Mouse (Mus musculus) liver, adult (tissue): ENCODE measurements around the gene Ank3.

Experiments
- GATA4 ChIP-seq: IDR thresholded peaks from 2 replicates; pipeline ENCODE4 v1.6.1; 2014; ENCODE audit warnings: mild to moderate bottlenecking, low read length; ENCODE audit not compliant: insufficient replicate concordance

Ank3 gene

GRCm38 (mm10) chr10:69810785-69811184, 412.2 kb downstream of the Ank3 start:
- TF ChIP-seq GATA4, result no peak

DNA sequence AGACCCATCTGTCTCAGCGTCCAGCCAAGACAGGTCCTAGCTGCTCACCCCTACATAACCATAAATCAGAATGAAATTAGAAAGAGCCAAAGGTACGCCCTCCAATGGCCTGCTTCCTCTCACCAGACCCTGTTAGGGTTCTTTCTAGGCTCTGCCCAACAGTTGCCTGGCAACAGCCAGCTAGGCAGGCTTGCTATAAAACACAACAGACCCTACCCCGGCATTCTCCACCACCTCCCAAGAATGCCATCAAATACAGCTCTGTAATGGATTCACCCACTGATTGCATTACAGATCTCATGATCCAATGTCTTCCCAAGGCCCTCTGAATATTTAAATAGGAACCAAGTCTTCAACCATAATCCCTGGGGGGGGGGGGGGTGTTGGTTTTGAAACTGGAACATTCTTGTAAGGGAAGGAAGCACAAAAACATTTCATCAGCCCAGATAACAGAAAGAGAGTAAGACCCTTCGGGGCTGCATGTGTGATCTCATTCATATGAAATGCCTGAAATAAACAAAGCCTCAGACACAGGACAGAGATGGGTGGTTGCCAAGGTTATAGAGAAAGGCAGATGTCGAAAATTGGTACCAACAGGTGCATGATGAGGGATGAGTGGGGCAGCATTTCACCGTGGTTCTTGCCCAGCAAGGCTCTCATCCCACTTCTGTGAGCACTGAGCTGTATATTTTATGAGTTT, 415.4 kb downstream of the Ank3 start:
- TF ChIP-seq GATA4, result no peak

- no peak for TF ChIP-seq GATA4
Measured at GRCm38 (mm10) chr10:69821245-69821644, 422.7 kb downstream of the Ank3 start.

GRCm38 (mm10) chr10:69828770-69829169, 430.2 kb downstream of the Ank3 start:
- TF ChIP-seq GATA4, result no peak

DNA sequence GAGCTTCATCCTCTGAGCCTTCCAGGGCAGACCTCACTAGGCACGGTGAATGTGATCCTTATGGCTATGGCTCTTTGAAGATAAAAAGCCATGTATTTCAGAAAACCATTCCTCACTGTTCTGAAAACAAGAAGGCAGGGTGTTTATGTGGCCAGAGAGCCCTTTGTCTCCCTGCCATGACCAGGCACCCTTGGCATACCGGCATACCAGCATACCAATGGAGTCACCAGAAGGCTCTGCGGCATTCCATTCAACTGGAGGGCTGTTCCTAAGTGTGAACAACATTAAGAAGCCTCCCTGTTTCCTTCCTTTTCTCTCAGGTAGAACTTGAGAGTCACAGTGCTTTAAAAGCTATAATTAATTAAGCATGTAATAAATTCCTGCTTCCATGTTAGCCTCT, 430.7 kb downstream of the Ank3 start:
- no peak for TF ChIP-seq GATA4

DNA sequence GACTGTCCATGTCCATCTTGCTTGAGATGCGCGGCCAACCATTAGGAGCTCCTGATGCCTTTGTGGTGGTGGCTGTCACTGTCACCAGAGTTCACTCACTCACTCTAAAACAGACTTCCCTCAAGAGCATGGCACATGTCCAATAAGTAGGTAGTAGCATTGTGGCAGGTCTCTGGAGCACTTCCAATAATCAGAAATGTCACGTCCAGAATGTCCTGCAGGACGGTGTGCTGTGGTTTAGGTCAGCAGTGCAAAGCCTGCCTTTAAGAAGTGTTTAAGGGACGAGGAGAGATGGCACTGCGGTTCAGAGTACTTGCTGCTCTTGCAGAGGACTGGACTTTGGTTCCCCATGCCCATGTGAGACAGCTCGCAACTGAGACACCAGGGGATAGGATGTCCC, 433.0 kb downstream of the Ank3 start:
- no peak for TF ChIP-seq GATA4

- no peak for TF ChIP-seq GATA4
Measured at GRCm38 (mm10) chr10:69832241-69832640, 433.7 kb downstream of the Ank3 start.

DNA sequence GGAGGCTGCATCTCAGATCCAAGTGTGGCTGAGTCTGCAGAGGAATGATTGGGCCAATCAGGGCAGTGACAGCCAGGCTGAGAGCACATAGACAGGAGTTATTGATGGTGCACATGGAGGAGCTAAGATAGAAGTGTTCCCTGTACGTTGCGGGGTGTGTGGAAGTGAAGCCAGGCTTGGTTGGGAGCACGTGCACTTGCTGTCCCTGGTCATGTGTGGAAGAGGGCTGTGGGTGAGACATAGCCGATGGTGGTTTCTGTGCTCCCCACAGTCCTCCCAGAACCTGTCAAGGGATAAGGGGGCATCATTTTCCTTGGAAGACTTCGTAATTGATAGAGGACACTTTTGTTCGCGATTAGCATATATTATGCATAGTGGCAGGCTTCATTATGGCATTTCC, 434.2 kb downstream of the Ank3 start:
- no peak for TF ChIP-seq GATA4

DNA sequence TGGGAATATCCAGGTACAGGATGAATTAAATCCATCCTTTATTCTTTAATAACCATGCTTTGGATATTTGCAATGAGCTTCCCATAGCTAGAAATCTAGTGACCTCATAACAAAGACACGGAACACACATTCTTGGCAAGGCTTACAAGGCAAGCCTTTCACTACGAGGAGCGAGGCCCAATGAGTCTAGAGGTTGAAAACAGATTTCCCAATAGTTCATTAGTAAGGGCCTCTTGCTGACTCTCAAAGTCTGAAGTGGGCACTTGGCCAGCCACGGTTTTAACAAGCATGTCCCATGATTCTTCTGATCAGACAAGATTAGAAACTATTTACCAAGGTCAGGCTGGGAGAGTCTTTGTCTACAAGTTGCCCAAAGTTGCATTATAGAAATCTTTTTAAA, 436.1 kb downstream of the Ank3 start:
- no peak for TF ChIP-seq GATA4

DNA sequence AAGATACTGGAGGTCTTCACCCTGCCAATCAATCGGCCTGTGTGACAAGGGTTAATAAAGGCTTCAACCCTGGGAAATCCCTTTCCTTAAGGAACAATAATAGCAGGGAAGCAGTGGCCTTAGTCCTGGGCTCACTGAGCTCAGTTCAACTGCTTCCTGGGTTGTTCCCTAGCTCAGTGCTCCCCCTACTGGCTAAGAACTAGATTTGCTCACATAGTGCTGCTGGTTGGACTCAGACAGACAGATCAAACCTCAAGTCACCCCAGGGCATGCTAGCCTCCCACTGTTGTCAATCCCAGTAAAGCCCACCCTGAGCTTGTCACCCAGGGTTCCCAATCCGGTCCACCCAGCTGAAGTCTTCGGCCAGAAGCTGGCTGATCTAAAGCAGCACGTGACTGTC, 447.2 kb downstream of the Ank3 start:
- no peak for TF ChIP-seq GATA4

DNA sequence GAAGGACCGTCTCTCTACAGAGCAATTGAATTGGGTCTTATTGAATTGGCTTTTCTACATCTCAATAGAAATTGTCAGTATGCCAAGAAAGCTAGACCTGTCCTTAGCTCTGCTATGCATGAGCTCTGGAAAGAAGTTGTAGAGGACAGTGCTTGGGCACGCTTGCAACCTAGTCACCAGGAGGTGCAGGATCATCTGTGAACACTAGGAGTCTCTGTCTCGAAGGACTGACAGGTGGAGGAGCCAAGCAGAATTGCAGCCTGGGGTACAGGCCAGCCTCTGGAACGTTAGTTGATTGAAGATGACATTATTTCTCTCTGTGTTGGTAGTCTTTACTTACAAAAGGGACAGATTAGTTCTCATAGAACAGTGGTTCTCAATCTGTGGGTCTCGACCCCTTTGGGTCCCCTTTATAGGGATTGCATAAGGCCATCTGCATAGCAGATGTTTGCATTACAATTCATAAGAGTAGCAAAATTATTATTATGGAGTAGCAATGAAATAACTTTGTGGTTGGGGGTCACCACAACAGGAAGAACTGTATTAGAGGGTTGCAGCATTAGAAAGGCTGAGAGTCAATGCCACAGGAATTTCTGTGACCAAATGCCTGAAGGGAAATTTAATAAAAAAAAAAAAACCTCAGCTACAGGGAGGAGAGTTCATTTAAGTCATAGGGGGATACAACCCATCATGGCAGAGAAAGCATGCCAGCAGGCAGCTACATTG, 454.0 kb downstream of the Ank3 start:
- no peak for TF ChIP-seq GATA4

DNA sequence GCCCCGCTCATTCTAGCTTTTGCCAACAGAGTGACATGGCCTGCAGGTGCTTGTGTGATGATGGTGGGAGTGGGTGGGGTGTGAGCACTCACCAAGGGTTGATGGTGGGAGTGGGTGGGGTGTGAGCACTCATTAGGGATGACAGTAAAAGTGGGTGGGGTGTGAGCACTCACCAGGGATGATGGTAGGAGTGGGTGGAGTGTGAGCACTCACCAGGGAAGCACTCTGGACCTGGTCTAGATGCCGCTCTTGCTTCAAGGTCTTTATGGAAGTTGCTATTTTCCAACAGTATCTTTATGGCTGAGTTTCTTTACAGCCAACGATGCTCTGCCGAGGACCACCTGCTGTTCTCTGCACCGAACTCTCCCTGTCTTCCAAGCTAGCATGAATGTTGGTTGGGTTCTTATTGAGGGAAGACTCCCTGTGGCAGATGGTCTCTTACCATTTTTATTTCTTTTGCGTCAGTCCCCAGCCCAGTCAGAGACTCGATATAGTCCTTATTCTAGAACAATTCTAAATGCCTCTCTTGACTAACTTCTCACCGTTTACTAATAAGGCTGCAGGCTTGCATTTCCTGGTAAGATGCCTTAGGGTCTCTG, 456.1 kb downstream of the Ank3 start:
- no peak for TF ChIP-seq GATA4

GRCm38 (mm10) chr10:69858011-69858410, 459.4 kb downstream of the Ank3 start:
- no peak for TF ChIP-seq GATA4

DNA sequence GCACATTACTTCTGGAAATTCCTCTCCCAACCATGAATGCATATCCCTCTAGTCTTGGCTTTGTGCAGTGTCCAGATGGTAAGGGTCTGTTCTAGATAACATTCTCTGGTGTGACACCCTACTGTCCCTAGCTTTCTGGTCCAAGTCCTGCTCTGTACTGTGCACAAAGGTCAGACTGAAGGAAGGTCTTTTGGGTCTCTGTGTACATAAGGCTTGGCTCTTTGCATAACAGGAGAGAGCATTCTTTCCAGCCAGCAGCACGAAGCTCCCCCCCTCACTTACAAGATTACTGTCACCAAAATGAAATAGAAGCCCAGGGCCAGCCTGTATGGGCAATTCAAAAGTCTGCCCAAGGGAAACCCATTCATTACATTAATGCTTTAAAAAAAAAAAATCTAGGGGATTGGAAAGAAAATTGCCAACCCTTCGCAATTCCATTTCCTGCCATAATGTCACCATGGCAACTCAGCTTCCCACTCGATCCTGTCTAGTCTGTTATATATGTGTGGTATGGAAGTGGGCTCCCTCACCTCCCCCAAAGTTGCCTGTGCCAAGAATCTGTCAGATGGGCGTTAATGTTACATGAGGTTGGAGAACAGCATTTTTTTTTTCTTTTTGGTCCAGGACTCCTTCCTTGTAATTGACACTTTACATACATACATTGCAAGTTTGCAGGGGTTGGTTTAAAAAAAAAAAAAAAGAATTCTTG, 460.5 kb downstream of the Ank3 start:
- no peak for TF ChIP-seq GATA4

- TF ChIP-seq GATA4, result no peak
Measured at GRCm38 (mm10) chr10:69859848-69860479, 461.4 kb downstream of the Ank3 start.
